Mouse (Mus musculus) liver, adult (tissue): ENCODE data around the gene Agap1.

Experiments used
- GATA4 ChIP-seq: IDR thresholded peaks from 2 replicates; pipeline ENCODE4 v1.6.1; 2014; ENCODE audit warnings: mild to moderate bottlenecking, low read length; ENCODE audit not compliant: insufficient replicate concordance

The Agap1 gene

DNA sequence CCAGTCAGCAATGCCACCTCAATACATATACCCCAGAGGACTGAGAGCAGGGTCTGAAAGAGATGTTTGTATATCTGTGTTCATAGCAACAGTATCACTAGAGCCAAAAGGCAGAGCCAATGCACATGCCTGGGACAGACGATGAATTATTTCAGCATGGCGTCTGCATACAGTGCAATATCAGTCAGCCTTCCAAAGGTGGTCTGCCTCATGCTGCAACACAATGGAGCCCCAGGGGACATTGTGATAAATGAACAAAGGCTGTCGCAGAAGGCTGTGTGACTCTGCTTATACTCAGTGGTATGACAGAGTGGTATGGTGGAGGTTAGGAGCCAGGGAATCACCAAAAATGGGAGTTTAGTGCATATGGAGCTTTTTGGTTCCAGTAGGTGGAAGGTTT, 10.6 kb upstream of the Agap1 start:
- no peak for TF ChIP-seq GATA4

- no peak for TF ChIP-seq GATA4
Measured at GRCm38 (mm10) chr1:89450139-89450538, 4.5 kb upstream of the Agap1 start.

GRCm38 (mm10) chr1:89452138-89452537, 2.5 kb upstream of the Agap1 start:
- TF ChIP-seq GATA4, result no peak

DNA sequence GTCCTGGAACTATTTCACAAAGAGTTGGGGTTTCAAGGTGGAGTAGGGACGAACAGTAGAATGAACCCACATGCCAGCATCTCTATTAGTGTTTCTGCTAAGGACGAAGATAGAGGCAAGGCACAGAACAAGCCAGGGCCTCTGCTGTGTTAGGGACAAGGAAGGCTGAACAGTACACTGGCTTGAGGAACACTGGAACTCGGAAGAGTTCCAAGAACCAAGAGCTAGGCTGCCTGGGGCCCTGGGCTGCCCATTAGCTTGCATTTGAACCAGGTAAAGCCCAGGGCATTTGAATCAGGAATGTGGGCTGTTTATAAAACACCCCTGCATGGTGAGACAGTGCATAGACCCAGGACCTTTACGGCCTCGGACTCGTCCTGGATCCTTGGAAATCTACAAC, 940 bp upstream of the Agap1 start:
- no peak for TF ChIP-seq GATA4

DNA sequence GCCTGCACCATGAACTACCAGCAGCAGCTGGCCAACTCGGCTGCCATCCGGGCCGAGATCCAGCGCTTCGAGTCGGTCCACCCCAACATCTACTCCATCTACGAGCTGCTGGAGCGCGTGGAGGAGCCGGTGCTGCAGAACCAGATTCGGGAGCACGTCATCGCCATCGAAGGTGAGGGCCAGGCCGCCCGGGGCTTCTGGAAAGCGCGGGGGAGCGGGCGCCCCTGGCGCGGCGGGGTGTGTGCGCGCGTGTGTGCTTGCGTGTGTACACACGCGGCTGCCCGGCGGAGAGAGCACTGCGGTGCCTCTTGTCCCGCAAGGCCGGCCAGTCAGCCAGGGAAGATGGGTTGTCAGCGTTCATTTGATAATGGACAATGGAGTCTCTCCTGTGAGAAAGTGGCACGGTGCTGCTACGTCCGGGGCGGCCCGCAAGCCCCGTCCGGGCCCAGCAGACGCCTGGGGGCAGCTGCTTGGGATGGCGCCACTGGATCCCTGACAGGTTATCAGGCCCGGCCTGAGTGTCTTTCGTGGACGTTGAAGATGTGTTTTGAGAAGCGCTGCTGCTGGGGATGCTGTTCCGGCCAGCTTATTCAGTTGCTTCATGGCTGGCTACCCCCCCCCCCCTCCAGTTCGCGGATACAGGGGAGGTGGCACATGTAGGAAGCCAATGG, 950 bp downstream of the Agap1 start:
- no peak for TF ChIP-seq GATA4

DNA sequence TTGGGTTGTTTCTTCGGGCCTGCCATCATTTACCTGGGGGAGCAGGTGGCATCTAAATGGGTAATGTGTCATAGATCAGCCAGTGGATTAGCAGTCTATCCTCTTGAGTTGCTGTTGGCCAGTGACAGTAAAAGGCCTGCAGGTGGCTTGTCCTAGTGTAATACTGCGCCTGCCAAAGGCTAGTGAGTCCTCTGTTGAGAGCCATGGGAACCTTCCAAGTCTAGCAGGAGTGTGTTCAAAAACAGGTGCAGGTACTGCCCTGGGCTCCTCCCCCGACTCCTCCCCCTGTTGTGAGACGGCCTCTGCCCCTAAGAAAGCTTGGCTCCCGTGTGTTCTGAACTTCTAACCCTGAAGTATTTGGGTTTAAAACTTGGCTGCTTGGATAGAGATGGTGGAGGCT, 1.9 kb downstream of the Agap1 start:
- TF ChIP-seq GATA4, result no peak

GRCm38 (mm10) chr1:89457126-89458031, 2.8 kb downstream of the Agap1 start:
- TF ChIP-seq GATA4, result no peak

DNA sequence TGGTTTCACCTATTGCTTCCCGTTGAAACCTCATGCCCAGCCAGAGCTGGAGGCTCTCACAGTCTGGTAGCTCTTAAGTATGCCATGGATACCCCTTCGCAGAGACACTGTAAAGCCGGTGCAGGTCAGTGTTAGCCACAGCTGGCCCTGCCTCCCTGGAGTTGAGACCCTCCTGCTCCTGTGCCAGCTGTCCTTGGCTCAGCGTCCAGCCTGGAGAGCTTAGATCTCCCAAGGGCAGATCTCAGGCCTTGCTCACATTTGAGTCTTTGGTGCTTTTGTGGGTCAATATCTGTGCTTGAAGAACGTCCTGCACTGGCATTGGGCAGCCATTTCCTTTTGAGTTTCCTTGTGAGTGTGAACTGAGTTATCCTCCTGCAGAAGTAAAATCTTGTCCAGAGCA, 7.3 kb downstream of the Agap1 start:
- no peak for TF ChIP-seq GATA4

GRCm38 (mm10) chr1:89463138-89463537, 8.5 kb downstream of the Agap1 start:
- no peak for TF ChIP-seq GATA4

DNA sequence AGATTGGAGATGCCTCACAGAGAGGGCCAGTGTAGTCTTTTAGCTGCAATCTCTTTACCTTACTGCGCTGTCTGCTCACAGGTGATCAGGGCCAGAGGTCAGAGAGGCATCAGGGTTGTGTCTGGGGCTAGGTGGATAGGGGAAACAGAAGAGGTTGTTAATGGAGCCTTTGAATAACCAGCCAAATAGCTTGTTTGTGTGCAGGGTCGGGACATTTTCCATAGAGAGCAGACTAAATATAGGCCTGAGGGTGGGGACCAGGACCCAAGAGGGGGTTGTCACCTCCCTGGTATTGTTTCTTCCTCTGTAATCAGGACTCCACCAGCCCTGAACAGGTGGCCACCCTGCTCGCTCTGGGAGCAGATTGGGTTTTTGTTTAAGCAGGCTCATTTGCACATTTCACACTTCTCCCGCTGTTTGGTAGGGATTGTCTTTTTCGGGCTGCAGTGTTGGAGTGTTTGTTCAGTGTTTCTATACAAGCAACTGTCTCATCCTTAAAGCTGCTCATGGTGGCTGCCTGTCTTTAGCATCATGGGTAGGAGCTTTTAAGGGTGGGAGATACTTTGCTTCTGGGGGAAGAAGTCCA, 10.9 kb downstream of the Agap1 start:
- TF ChIP-seq GATA4, result no peak

DNA sequence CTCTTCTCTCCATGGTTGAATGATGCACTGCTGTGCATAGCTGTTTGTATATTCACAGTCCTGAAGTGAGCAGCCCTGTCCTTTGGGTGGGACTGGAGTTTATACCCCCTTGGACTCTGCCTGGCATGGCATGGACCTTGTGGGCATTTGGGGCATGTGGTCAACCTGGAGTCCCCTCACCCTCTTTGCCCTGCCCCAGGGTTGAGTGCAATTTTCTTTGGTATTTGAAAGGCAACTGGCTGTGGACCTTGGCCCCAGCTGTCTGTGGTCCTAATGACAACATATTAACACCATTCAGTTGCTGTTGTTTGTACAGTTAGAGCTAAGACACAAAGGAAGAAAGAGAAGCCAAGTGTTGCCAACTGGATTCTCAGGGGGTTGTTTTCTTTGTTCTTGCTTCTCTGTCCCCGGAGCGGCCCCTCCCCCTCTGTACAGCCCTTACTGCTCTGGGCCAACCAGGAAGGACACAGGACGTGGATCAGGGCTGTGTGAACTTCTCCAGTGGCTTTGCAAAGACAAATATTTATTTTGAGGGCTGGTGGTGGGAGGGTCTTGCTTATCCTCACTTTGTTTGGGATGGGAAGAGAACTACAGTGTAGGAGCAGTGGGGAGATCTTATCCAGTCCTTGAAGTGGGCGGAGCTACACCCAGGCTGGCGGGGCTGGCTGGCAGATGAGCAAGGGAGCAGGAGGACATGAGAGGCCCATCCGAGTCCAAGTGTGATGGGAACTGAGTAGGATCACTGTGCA, 12.9 kb downstream of the Agap1 start:
- no peak for TF ChIP-seq GATA4

GRCm38 (mm10) chr1:89468141-89468540, 13.5 kb downstream of the Agap1 start:
- no peak for TF ChIP-seq GATA4

GRCm38 (mm10) chr1:89471430-89471829, 16.8 kb downstream of the Agap1 start:
- TF ChIP-seq GATA4, result no peak

GRCm38 (mm10) chr1:89471891-89472290, 17.3 kb downstream of the Agap1 start:
- TF ChIP-seq GATA4, result no peak

- TF ChIP-seq GATA4, result no peak
Measured at GRCm38 (mm10) chr1:89473946-89474345, 19.3 kb downstream of the Agap1 start.
